Mouse (Mus musculus) thymus, adult 2 months (tissue): Measurements from ENCODE around the gene Idi1. TPM values are rescaled to one million over a fixed set of nuclear protein-coding genes. Genes with fewer than 3 reads are reported as not detected.
A peak's percentile ranks its signal among the peaks of the same experiment; 100 is the strongest.
"Not testable (repeated sequence)": the region's sequence is repeated elsewhere in the genome, so short reads cannot be mapped to it uniquely, and the experiment has no call there.

Experiments
- DNase-seq: peaks from one replicate; pipeline ENCODE4 v3.0.0; 2021
- H3K27ac ChIP-seq: fragments of 200-500 bp; 2 replicates; pipeline ENCODE4 v1.5.1; 2012; ENCODE audit warnings: low read length, control low read depth; ENCODE audit not compliant: control insufficient read depth, insufficient read depth
- H3K27me3 ChIP-seq: fragments of 200-500 bp; 2 replicates; pipeline ENCODE4 v1.6.1; 2012; ENCODE audit warnings: mild to moderate bottlenecking, low read length, moderate library complexity, mixed read lengths; ENCODE audit not compliant: control insufficient read depth, insufficient read depth
- H3K36me3 ChIP-seq: fragments of 200-500 bp; 2 replicates; pipeline ENCODE4 v1.6.1; 2012; ENCODE audit warnings: mild to moderate bottlenecking, low read length, moderate library complexity; ENCODE audit not compliant: control insufficient read depth, insufficient read depth
- H3K4me1 ChIP-seq: fragments of 200-500 bp; replicated peaks from 2 replicates; pipeline ENCODE4 v1.6.1; 2012; ENCODE audit warnings: low read length; ENCODE audit not compliant: control insufficient read depth, insufficient read depth
- H3K4me3 ChIP-seq: fragments of 200-500 bp; 2 replicates; pipeline ENCODE4 v1.5.1; 2012; ENCODE audit warnings: mild to moderate bottlenecking, low read length, control low read depth, moderate library complexity; ENCODE audit not compliant: control insufficient read depth, insufficient read depth
- CTCF ChIP-seq: fragments of 200-500 bp; IDR thresholded peaks from 2 replicates; pipeline ENCODE4 v1.5.1; 2012; ENCODE audit warnings: mild to moderate bottlenecking, control low read depth, low read length, moderate library complexity, borderline replicate concordance; ENCODE audit not compliant: control insufficient read depth, poor library complexity, insufficient read depth; ENCODE audit errors: extremely low read depth
- POLR2A ChIP-seq: fragments of 200-500 bp; IDR thresholded peaks from 2 replicates; pipeline ENCODE4 v1.6.1; 2012; ENCODE audit warnings: mild to moderate bottlenecking, low read length, control low read depth, moderate library complexity; ENCODE audit not compliant: control insufficient read depth, poor library complexity, insufficient read depth; ENCODE audit errors: extremely low read depth
- WGBS: fragments of 180-500 bp; shearing (Covaris S2); methylation state at CpG from one replicate; pipeline ENCODE4 v1.1.7; 2018; 5-methylcytosine and 5-hydroxymethylcytosine counted together
- polyA plus RNA-seq: library from polyadenylated mRNA; depleted of rRNA; stranded (reverse); fragments of >200 nt; gene quantifications from 2 replicates; pipeline ENCODE4 v1.2.3, GENCODE M21; 2012

Gene Idi1
- polyA plus RNA-seq, 1 experiment: 11.3 TPM

- H3K4me3 ChIP-seq: no peak overlapping the region
- H3K27me3 ChIP-seq: no peaks in the 10 kb centered on the region
- DNase-seq: no peak
- H3K27ac ChIP-seq: no peak overlapping the region
- H3K4me1 ChIP-seq: no peaks in the 10 kb centered on the region
- no peak for TF ChIP-seq CTCF
- TF ChIP-seq POLR2A: no peak
- H3K36me3 ChIP-seq: no peaks in the 10 kb centered on the region
- 94% methylated on average over 3 of the region's 3 CpGs for WGBS
Observed at GRCm38 (mm10) chr13:8881611-8882010, 3.7 kb upstream of the Idi1 start.

DNA sequence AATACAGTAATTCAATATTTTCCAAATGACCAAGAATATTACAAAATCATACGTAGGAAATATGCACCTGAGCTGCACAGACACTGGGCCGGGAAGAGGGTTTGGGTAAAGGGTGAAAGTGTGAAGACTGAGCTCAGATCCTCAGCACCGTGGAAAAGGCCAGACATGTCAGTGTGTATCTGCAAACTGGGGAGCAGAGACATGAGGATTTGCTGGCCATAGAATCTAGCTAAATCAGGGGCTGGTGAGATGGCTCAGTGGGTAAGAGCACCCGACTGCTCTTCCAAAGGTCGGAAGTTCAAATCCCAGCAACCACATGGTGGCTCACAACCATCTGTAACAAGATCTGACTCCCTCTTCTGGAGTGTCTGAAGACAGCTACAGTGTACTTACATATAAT lies 1.4 kb upstream of the Idi1 start:
- WGBS: 88% methylated on average over 5 of the region's 5 CpGs
- not testable (repeated sequence) for DNase-seq, H3K4me3 ChIP-seq

GRCm38 (mm10) chr13:8886185-8886560 lies 872 bp downstream of the Idi1 start:
- no peaks in the 10 kb centered on the region for H3K36me3 ChIP-seq
- peak overlapping the region; percentile 59 for H3K4me3 ChIP-seq
- peak overlapping the region; percentile 16; the same call in 1 of the 2 replicates for H3K27ac ChIP-seq
- no peak for DNase-seq
- TF ChIP-seq POLR2A (no peak), CTCF (no peak)
- H3K4me1 ChIP-seq: no peaks in the 10 kb centered on the region
- under 1% methylated on average over 9 of the region's 9 CpGs for WGBS
- no peaks in the 10 kb centered on the region for H3K27me3 ChIP-seq

More for the DNA sequence above, 1.4 kb upstream of the Idi1 start:
- H3K27ac ChIP-seq, H3K36me3 ChIP-seq, H3K27me3 ChIP-seq, H3K4me1 ChIP-seq: not testable (repeated sequence)

DNA sequence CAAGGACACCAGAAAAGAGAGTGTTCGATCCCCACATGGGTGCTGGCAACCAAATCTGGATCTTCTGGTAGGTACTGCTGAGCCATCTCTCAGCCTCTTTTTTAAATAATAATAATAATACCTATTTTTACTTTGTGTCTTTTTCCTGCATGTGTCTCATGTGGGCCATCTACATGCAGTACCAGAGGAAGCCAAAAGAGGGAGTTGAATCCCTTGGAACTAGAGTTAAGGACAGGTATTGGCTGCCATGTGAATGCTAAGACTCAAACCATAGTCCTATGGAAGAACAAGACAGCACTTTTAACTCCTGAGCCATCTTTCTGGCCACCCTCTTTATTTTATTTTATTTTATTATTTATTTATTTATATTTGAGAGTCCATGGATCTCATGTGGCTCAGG lies 3.3 kb downstream of the Idi1 start:
- TF ChIP-seq CTCF (no peak), POLR2A (no peak)
- Histone ChIP-seq H3K27ac (no peak overlapping the region), H3K4me3 (no peak overlapping the region), H3K36me3 (no peaks in the 10 kb centered on the region), H3K27me3 (no peaks in the 10 kb centered on the region), H3K4me1 (no peaks in the 10 kb centered on the region)
- WGBS: 98% methylated on average over 1 of the region's 1 CpGs
- DNase-seq: peak; percentile 57

GRCm38 (mm10) chr13:8905986-8906385 lies 20.7 kb downstream of the Idi1 start:
- H3K4me1 ChIP-seq, H3K27ac ChIP-seq, H3K36me3 ChIP-seq, H3K4me3 ChIP-seq, H3K27me3 ChIP-seq, DNase-seq: not testable (repeated sequence)
- 93% methylated on average over 2 of the region's 2 CpGs for WGBS

DNA sequence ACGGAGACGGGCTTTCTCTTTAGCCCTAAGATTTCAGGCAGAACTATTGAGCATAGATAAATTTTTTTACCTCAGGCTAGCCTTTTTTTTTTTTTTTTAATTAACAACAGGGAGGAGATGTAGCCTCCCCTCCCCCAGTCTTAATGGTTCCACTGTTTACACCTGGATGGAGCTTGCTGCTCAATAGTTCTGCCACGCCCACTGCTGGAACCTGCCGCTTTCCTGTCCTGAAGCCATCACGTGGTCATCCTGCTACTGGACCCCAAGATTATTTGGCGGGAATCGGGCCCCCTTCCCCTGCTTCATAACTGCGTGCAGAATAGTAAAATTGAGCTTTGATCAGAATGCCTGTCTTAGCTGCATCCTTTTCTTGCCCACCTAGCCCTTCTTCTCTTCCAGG lies 28.6 kb downstream of the Idi1 start:
- not testable (repeated sequence) for H3K27me3 ChIP-seq, H3K27ac ChIP-seq, H3K4me3 ChIP-seq, DNase-seq, H3K36me3 ChIP-seq, H3K4me1 ChIP-seq
- WGBS: 95% methylated on average over 8 of the region's 8 CpGs

GRCm38 (mm10) chr13:8933499-8933898 lies 48.2 kb downstream of the Idi1 start:
- Histone ChIP-seq H3K36me3 (no peaks in the 10 kb centered on the region), H3K27ac (no peak overlapping the region), H3K4me3 (no peak overlapping the region), H3K27me3 (no peaks in the 10 kb centered on the region), H3K4me1 (no peaks in the 10 kb centered on the region)
- TF ChIP-seq POLR2A (no peak), CTCF (no peak)
- 67% methylated on average over 2 of the region's 2 CpGs for WGBS
- no peak for DNase-seq

- not testable (repeated sequence) for H3K4me3 ChIP-seq, H3K27ac ChIP-seq, H3K4me1 ChIP-seq, DNase-seq, H3K36me3 ChIP-seq, H3K27me3 ChIP-seq
- WGBS: 88% methylated on average over 6 of the region's 6 CpGs
Observed at GRCm38 (mm10) chr13:8937611-8938140, 52.4 kb downstream of the Idi1 start.

DNA sequence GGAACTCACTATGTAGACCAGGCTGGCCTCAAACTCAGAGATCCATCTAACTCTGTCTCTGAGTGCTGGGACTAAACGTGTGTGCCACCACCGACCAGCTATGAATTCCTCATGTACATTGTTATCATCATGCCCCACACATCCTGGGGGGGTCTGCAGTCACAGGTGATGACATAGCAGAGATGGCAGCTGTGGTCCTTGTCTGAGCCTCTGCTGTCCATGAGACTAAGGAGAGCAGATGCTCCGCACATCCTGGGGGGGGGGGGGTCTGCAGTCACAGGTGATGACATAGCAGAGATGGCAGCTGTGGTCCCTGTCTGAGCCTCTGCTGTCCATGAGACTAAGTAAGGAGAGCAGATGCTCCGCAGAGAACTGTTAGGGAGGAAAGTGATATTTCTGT lies 55.8 kb downstream of the Idi1 start:
- 84% methylated on average over 4 of the region's 4 CpGs for WGBS
- H3K27ac ChIP-seq, H3K4me3 ChIP-seq, H3K36me3 ChIP-seq, DNase-seq, H3K27me3 ChIP-seq, H3K4me1 ChIP-seq: not testable (repeated sequence)

DNA sequence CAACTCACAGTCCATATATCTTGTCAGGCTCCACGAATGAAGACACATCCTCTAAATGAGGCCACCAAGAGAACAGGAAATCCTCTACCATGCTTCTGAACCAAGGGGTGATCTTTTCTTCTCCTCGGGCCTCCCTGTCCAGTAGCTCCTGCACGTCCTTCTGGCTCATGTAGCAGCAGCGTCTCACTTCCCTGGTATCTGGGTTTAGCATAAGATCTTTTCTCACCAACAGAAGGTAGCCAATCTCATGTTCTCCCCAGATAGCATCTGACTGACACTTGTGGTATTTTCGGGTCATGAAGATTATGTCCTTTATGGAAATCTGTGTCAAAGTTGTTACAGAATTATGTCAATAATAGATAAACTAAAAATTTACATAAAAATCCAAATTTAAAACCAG lies 56.4 kb downstream of the Idi1 start:
- not testable (repeated sequence) for H3K36me3 ChIP-seq, H3K27me3 ChIP-seq, DNase-seq, H3K4me3 ChIP-seq, H3K4me1 ChIP-seq, H3K27ac ChIP-seq
- WGBS: 36% methylated on average over 1 of the region's 5 CpGs
